Mouse (Mus musculus) liver, postnatal 0 days (tissue): ENCODE results near the gene Erf.

ENCODE experiments used
- CTCF ChIP-seq: sonication (generic); IDR thresholded peaks from 2 replicates; pipeline ENCODE4 v1.5.1; 2016; ENCODE audit warnings: antibody characterized with exemption, low read depth
- EP300 ChIP-seq: IDR thresholded peaks from 2 replicates; pipeline ENCODE4 v1.6.1; 2016; ENCODE audit warnings: antibody characterized with exemption, low read depth, mild to moderate bottlenecking

- TF ChIP-seq CTCF (no peak), EP300 (no peak)
Observed at GRCm38 (mm10) chr7:25275555-25276298, 25.2 kb upstream of the Erf start.
